Mouse (Mus musculus) mesoderm, embryonic 11.5 days (tissue): Measurements from ENCODE around the gene Olfr780.
"Not testable (repeated sequence)": the region's sequence is repeated elsewhere in the genome, so short reads cannot be mapped to it uniquely, and the experiment has no call there.

Source experiments
- DNase-seq: peaks from one replicate; pipeline ENCODE4 v3.0.0-alpha.2; 2012; ENCODE audit warnings: low read depth, low spot score

Olfr780 gene

DNA sequence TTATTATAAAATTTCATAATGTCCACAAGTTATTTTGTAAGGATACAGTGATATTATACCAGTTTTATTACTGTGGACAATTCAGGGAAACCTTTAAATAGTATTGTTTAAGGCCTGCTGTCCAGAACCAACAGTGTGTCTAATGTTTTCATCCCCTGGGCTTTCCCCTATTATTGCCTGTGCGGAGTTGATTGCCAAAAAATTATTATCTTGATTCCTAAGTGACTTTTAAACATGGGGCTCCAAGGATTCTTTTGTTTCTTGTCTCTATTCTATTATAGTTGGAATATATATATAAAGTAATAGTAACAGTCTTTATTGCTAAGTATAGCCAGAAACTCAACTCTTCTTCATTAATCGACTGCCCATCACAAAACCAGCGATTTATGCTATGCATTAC lies at the start of gene Olfr780:
Gene Olfr780 (plus strand): TSS at position 301 of the 400 bp plus-strand sequence.
- no peak for DNase-seq

- DNase-seq: no peak
Observed at GRCm38 (mm10) chr10:129271081-129271535, 46.8 kb upstream of the Olfr780 start, which contains the start of gene Olfr777. Gene Olfr777, minus strand, starts transcription at chr10:129271485.

GRCm38 (mm10) chr10:129312973-129313372 lies 4.9 kb upstream of the Olfr780 start:
- not testable (repeated sequence) for DNase-seq

DNA sequence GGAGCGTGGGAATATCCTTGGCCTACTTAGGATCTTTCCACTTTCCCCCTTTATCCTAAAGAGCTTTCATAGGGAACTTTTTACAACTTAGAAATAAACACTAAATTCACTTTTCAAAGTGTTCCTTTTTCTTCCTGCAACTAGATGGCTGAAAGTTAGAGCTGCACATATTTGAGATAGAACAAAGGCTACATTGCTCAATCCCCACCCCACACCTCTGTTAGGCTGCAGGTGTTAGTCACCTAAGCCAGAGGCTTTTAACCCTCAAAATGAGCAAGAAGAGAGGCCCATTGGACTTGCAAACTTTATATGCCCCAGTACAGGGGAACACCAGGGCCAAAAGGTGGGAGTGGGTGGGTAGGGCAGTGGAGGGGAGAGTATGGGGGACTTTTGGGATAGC lies 4.4 kb upstream of the Olfr780 start:
- not testable (repeated sequence) for DNase-seq

GRCm38 (mm10) chr10:129328554-129328953 lies 10.6 kb downstream of the Olfr780 start, which contains the start of gene Olfr781:
Gene Olfr781, plus strand, starts transcription at chr10:129328854.
- no peak for DNase-seq

DNA sequence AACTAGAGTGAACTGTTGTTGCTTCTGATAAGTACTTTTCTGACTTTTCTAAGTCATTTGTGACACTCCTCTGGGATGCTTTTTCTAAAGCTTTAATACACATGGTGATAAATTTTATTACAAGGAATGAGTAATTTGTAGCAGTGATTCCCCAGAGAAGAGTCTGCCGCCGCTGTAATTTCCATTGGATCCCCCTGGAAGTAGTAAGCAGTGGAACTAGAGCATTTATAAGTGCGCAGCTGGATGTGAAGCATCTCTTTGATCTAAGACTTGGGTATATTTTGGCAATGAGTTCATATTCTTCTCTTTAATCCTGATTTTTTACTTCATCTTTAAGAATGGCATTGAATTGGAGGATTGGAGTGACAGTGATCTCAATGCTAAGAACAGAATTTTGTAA lies 30.6 kb downstream of the Olfr780 start, which contains the start of gene Olfr782:
Gene Olfr782 (plus strand): TSS at position 301 of the 400 bp plus-strand sequence.
- no peak for DNase-seq

DNA sequence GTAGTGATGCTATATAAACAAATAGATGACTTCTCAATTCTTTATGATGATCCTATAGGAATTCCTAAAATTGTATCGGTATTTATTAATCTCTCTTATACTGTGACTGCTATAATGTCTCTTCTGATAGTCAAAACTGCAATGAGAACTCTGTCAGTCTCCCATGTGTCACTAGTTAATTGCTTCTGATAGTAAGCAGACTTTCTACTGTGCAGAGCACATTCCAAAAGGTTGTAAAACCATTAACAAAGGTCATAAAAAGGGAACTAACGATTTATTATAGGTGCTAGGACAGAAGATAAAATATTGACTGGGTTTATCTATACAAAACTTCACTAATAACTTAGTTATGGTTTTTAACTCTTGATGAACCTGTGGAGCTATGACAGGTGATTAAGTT lies 34.6 kb downstream of the Olfr780 start:
- DNase-seq: not testable (repeated sequence)

DNA sequence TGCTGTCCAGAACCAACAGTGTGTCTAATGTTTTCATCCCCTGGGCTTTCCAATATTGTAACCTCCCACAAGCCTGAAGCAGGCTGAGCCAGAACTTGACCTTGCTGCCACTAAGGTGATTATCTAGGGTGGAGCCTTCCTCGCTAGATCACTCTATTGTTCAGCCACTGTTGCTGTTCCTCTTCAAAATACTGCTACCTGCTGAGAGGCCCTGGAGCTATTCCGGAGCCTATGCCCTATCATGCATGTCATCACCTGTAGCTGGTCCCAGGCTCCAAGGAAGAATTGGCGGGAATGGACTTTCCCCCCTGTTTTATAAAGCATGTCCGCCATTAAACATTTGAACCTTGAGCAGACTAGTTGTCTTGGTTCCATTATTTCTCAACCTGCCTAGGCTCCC lies 38.6 kb downstream of the Olfr780 start:
- not testable (repeated sequence) for DNase-seq

GRCm38 (mm10) chr10:129357307-129357706 lies 39.4 kb downstream of the Olfr780 start:
- no peak for DNase-seq
